Mouse (Mus musculus): ENCODE results near the gene Ddc. TPM values are rescaled to one million over a fixed set of nuclear protein-coding genes. Genes with fewer than 3 reads are reported as not detected.

The Ddc gene
- total and polyA plus RNA-seq, 3 experiments, result 0.07 to 0.08 TPM; not detected in 1

DNA sequence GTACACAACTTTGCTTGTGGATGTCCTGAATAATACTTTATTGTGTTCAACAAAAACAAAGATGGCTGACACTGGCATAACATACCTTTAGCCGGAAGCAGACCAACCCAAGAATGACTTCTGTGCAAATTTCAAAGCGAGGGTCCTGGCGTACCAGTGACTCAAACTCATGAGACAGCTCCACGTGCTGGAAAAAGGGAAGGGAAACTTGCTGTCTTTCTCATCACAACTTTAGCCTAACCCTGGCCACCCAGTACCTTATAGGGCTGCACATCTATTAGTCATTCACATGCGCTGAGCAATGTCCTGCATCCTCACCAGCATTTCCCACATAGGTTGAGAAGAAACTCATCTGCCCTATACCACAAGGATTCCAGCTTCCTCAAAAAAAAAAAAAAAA is 78.7 kb downstream of the Ddc start:
- no peaks in the 10 kb centered on the region for H3K79me2 ChIP-seq (ENCODE audit: control insufficient read depth, insufficient read depth, low read length, poor library complexity)
- no peak overlapping the region for H3K27ac ChIP-seq (ENCODE audit: control insufficient read depth, low read depth, low read length)
- no peak for DNase-seq (ENCODE audit: low read depth, low spot score)
- peaks cover 8 to 18% of the 10 kb centered on the region in 2 experiments for H3K4me1 ChIP-seq (ENCODE audit: control insufficient read depth in 1 of 2, insufficient read depth in 2 of 2, low read length in 2 of 2)
- peaks cover 6 to 9% of the 10 kb centered on the region in 2 experiments; a peak in 3 of 4 replicates for H3K27me3 ChIP-seq (ENCODE audit: control insufficient read depth in 1 of 2, insufficient read depth in 2 of 2, low read length in 2 of 2)
- H3K4me3 ChIP-seq (ENCODE audit: control insufficient read depth in 1 of 2, insufficient read depth in 1 of 2, low read depth in 2 of 2, low read length in 2 of 2), result no peak overlapping the region
- H3K36me3 ChIP-seq (ENCODE audit: control insufficient read depth in 1 of 2, insufficient read depth in 2 of 2, low read length in 2 of 2), result peaks cover 0 to 20% of the 10 kb centered on the region in 2 experiments; a peak in 2 of 4 replicates
- no peaks in the 10 kb centered on the region for H3K9me3 ChIP-seq (replicated peaks; ENCODE audit: insufficient read depth, low read length)
- TF ChIP-seq ZNF384 (IDR thresholded peaks at IDR 0.05; ENCODE audit: low read depth, low read length), result no peak
- H3K9ac ChIP-seq (ENCODE audit: control insufficient read depth, low read depth, low read length, poor library complexity, severe bottlenecking), result no peak overlapping the region

- Histone ChIP-seq H3K9ac (ENCODE audit: control insufficient read depth, low read depth, low read length, poor library complexity, severe bottlenecking) (no peak overlapping the region), H3K9me3 (replicated peaks; ENCODE audit: insufficient read depth, low read length) (no peaks in the 10 kb centered on the region), H3K27me3 (ENCODE audit: control insufficient read depth in 1 of 2, insufficient read depth in 2 of 2, low read length in 2 of 2) (peaks cover 4 to 9% of the 10 kb centered on the region in 2 experiments; a peak in 3 of 4 replicates), H3K36me3 (ENCODE audit: control insufficient read depth in 1 of 2, insufficient read depth in 2 of 2, low read length in 2 of 2) (peaks cover 0 to 20% of the 10 kb centered on the region in 2 experiments; a peak in 2 of 4 replicates), H3K27ac (ENCODE audit: control insufficient read depth, low read depth, low read length) (no peak overlapping the region), H3K79me2 (ENCODE audit: control insufficient read depth, insufficient read depth, low read length, poor library complexity) (no peaks in the 10 kb centered on the region), H3K4me1 (ENCODE audit: control insufficient read depth in 1 of 2, insufficient read depth in 2 of 2, low read length in 2 of 2) (peaks cover 8 to 18% of the 10 kb centered on the region in 2 experiments), H3K4me3 (ENCODE audit: control insufficient read depth in 1 of 2, insufficient read depth in 1 of 2, low read depth in 2 of 2, low read length in 2 of 2) (no peak overlapping the region)
- no peak for DNase-seq (ENCODE audit: low read depth, low spot score)
- TF ChIP-seq ZC3H11A (IDR thresholded peaks at IDR 0.05; ENCODE audit: low read depth, low read length) (no peak), HCFC1 (IDR thresholded peaks at IDR 0.05; ENCODE audit: low read depth, low read length) (no peak), ZNF384 (IDR thresholded peaks at IDR 0.05; ENCODE audit: low read depth, low read length) (no peak), UBTF (IDR thresholded peaks at IDR 0.05; ENCODE audit: borderline replicate concordance, insufficient read depth, low read depth, low read length) (no peak), ELF1 (IDR thresholded peaks at IDR 0.05; ENCODE audit: low read depth, low read length) (no peak), GABPA (IDR thresholded peaks at IDR 0.05; ENCODE audit: low read depth, low read length) (no peak), CHD1 (IDR thresholded peaks at IDR 0.05; ENCODE audit: low read depth, low read length) (no peak), SIN3A (IDR thresholded peaks at IDR 0.05; ENCODE audit: low read length) (no peak), TAL1 (IDR thresholded peaks at IDR 0.05; ENCODE audit: low read length) (no peak), MAX (IDR thresholded peaks at IDR 0.05; ENCODE audit: low read length) (no peak), SMC3 (IDR thresholded peaks at IDR 0.05; ENCODE audit: low read depth, low read length) (no peak), RAD21 (IDR thresholded peaks at IDR 0.05; ENCODE audit: low read depth, low read length) (no peak)
Observed at GRCm38 (mm10) chr11:11818797-11819196, 79.1 kb downstream of the Ddc start.

DNA sequence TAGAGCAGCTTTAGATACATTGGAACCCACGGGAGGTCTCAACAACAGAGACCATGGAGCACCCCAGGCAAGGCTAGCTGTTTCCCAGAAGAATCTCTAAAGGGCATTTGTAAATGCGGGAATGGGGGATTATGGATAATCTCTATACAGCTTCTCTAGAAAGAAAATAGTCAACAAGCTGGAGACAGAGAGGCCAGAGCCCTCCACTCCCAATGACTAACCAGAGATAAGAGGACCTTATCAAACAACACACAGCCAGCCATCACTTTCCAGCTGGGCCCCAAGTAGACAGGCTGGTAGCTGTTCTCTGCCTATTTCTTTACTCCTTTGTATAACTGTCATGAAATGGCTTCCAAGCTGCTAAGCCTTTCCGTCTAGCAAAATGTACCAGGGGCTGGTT is 82.2 kb downstream of the Ddc start:
- peaks cover 8 to 13% of the 10 kb centered on the region in 2 experiments for H3K4me1 ChIP-seq (ENCODE audit: control insufficient read depth in 1 of 2, insufficient read depth in 2 of 2, low read length in 2 of 2)
- H3K36me3 ChIP-seq (ENCODE audit: control insufficient read depth in 1 of 2, insufficient read depth in 2 of 2, low read length in 2 of 2), result peaks cover 0 to 20% of the 10 kb centered on the region in 2 experiments; a peak in 2 of 4 replicates
- no peaks in the 10 kb centered on the region for H3K9me3 ChIP-seq (replicated peaks; ENCODE audit: insufficient read depth, low read length)
- no peaks in the 10 kb centered on the region for H3K27me3 ChIP-seq (ENCODE audit: control insufficient read depth in 1 of 2, insufficient read depth in 2 of 2, low read length in 2 of 2)
- peak; percentile 74 for DNase-seq (ENCODE audit: low read depth, low spot score)
- peak overlapping the region; percentile 15; the same call in 1 of the 2 replicates for H3K9ac ChIP-seq (ENCODE audit: control insufficient read depth, low read depth, low read length, poor library complexity, severe bottlenecking)
- no peaks in the 10 kb centered on the region for H3K79me2 ChIP-seq (ENCODE audit: control insufficient read depth, insufficient read depth, low read length, poor library complexity)
- peak overlapping the region; percentile 53 for H3K27ac ChIP-seq (ENCODE audit: control insufficient read depth, low read depth, low read length)
- no peak overlapping the region for H3K4me3 ChIP-seq (ENCODE audit: control insufficient read depth in 1 of 2, insufficient read depth in 1 of 2, low read depth in 2 of 2, low read length in 2 of 2)
- TF ChIP-seq KAT2A (conservative IDR thresholded peaks at IDR 0.05; ENCODE audit: low read depth, low read length) (no peak), NRF1 (IDR thresholded peaks at IDR 0.05; ENCODE audit: insufficient read depth, low read depth, low read length, poor library complexity, severe bottlenecking) (no peak), POLR2A (IDR thresholded peaks at IDR 0.05; ENCODE audit: control insufficient read depth in 1 of 2, insufficient read depth in 1 of 2, low read depth in 1 of 2, low read length in 2 of 2, poor library complexity in 1 of 2) (no peak), POLR2AphosphoS5 (IDR thresholded peaks at IDR 0.05; ENCODE audit: borderline replicate concordance, low read depth, low read length) (no peak), CHD1 (IDR thresholded peaks at IDR 0.05; ENCODE audit: low read depth, low read length) (no peak), CHD2 (IDR thresholded peaks at IDR 0.05; ENCODE audit: low read length) (no peak), SMC3 (IDR thresholded peaks at IDR 0.05; ENCODE audit: low read depth, low read length) (no peak; the same call in 1 of the 2 replicates), USF2 (IDR thresholded peaks at IDR 0.05; ENCODE audit: borderline replicate concordance in 1 of 2, insufficient read depth in 1 of 2, low read depth in 1 of 2, low read length in 2 of 2) (no peak), TBP (IDR thresholded peaks at IDR 0.05; ENCODE audit: low read depth, low read length) (no peak), GABPA (IDR thresholded peaks at IDR 0.05; ENCODE audit: low read depth, low read length) (no peak), MAZ (IDR thresholded peaks at IDR 0.05; ENCODE audit: low read depth, low read length) (no peak), SIN3A (IDR thresholded peaks at IDR 0.05; ENCODE audit: low read length) (peak; percentile 55; the same call in 1 of the 2 replicates), MEF2A (IDR thresholded peaks at IDR 0.05; ENCODE audit: extremely low read depth, insufficient replicate concordance, low read depth, low read length, poor library complexity, severe bottlenecking) (no peak), ETS1 (IDR thresholded peaks at IDR 0.05; ENCODE audit: low read depth, low read length) (peak; percentile 90), USF1 (IDR thresholded peaks at IDR 0.05; ENCODE audit: low read depth, low read length) (no peak), TCF12 (IDR thresholded peaks at IDR 0.05; ENCODE audit: low read depth, low read length) (peak; percentile 88), ZMIZ1 (IDR thresholded peaks at IDR 0.05; ENCODE audit: low read depth, low read length) (no peak)

Measured in MEL (cell line).